Mouse (Mus musculus) heart, adult 2 months (tissue): Measurements from ENCODE around the gene Ptprm. TPM values are rescaled to one million over a fixed set of nuclear protein-coding genes. Genes with fewer than 3 reads are reported as not detected.

Experiments used
- DNase-seq, 2 experiments: peaks; one replicate each; pipeline ENCODE4 v3.0.0; 2021
- H3K27ac ChIP-seq: fragments of 200-600 bp; 2 replicates; pipeline ENCODE4 v1.8.1; 2022
- H3K27me3 ChIP-seq: fragments of 200-500 bp; 2 replicates; pipeline ENCODE4 v1.6.1; 2012; ENCODE audit warnings: mild to moderate bottlenecking, low read length, inconsistent platforms, mixed read lengths; ENCODE audit not compliant: control insufficient read depth, insufficient read depth
- H3K36me3 ChIP-seq: fragments of 200-500 bp; 2 replicates; pipeline ENCODE4 v1.6.1; 2012; ENCODE audit warnings: low read length, inconsistent platforms; ENCODE audit not compliant: control insufficient read depth, insufficient read depth
- H3K4me1 ChIP-seq: fragments of 200-500 bp; 2 replicates; pipeline ENCODE4 v1.6.1; 2011; ENCODE audit warnings: low read length; ENCODE audit not compliant: control insufficient read depth, insufficient read depth
- H3K4me3 ChIP-seq: fragments of 200-600 bp; 2 replicates; pipeline ENCODE4 v1.8.1; 2022
- H3K79me2 ChIP-seq: fragments of 200-500 bp; replicated peaks from 2 replicates; pipeline ENCODE4 v1.6.1; 2012; ENCODE audit warnings: mild to moderate bottlenecking, inconsistent platforms, low read length, moderate library complexity, mixed read lengths; ENCODE audit not compliant: control insufficient read depth, insufficient read depth
- H3K9ac ChIP-seq: fragments of 200-500 bp; 2 replicates; pipeline ENCODE4 v1.6.1; 2012; ENCODE audit warnings: low read depth, mild to moderate bottlenecking, control low read depth, inconsistent platforms, low read length, mixed read lengths
- CTCF ChIP-seq: fragments of 200-600 bp; IDR thresholded peaks from 2 replicates; pipeline ENCODE4 v1.8.1; 2022; ENCODE audit warnings: antibody characterized with exemption, mild to moderate bottlenecking, moderate library complexity
- EP300 ChIP-seq: fragments of 200-500 bp; IDR thresholded peaks from 2 replicates; pipeline ENCODE4 v1.6.1; 2011; ENCODE audit warnings: low read depth, low read length, control low read depth; ENCODE audit not compliant: insufficient read depth
- POLR2A ChIP-seq: fragments of 200-500 bp; IDR thresholded peaks from 2 replicates; pipeline ENCODE4 v1.6.1; 2011; ENCODE audit warnings: mild to moderate bottlenecking, low read depth, low read length, control low read depth; ENCODE audit not compliant: insufficient read depth
- WGBS: fragments of 180-500 bp; shearing (Covaris S2); methylation state at CpG from one replicate; pipeline ENCODE4 v1.1.7; 2018; 5-methylcytosine and 5-hydroxymethylcytosine counted together
- intact Hi-C: fragments of 180-260 bp; cut with DNase I; formaldehyde crosslinking; loops from one replicate; pipeline ENCODE4 v1.15.1; 2025
- polyA plus RNA-seq: library from polyadenylated mRNA; depleted of rRNA; stranded (reverse); fragments of >200 nt; gene quantifications from 2 replicates; pipeline ENCODE4 v1.2.3, GENCODE M21; 2012
- total RNA-seq, 2 experiments: library from RNA; stranded (reverse); gene quantifications; 2 replicates each; pipeline ENCODE4 v1.2.3; 2021

Gene Ptprm
- total and polyA plus RNA-seq, 3 experiments, result 34.6 to 88.5 (median 78.9) TPM

DNA sequence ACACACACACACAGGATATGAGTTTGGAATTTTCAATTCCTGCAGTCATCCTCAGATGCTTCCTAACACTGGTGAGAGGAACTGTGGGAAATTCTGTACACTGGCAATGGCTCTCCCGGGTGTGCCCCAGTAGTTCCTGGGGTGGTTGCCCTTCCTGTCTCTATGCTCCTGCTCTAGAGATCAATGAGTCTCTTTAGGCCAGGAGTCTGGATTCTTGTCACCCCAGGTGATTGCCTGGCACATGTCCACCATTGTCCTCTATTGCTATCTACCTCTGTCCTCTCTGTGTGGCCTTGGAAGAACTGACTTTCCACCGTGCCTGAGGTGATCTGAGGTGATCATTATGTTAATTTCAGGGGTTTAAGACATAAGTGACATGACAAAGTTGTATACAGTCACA, 10.8 kb downstream of the Ptprm start:
- no peak overlapping the region for H3K4me3 ChIP-seq
- WGBS, result 43% methylated on average over 2 of the region's 2 CpGs
- H3K79me2 ChIP-seq, result peaks cover 5% of the 10 kb centered on the region
- H3K27me3 ChIP-seq, result no peaks in the 10 kb centered on the region
- DNase-seq, result peak; percentile 22 to 40
- intact Hi-C loops, result no loop called here
- peak overlapping the region; percentile 26 for H3K27ac ChIP-seq
- TF ChIP-seq POLR2A (no peak), CTCF (no peak), EP300 (no peak)
- peaks cover 38% of the 10 kb centered on the region for H3K4me1 ChIP-seq
- H3K9ac ChIP-seq, result no peak overlapping the region
- peaks cover 21% of the 10 kb centered on the region for H3K36me3 ChIP-seq

DNA sequence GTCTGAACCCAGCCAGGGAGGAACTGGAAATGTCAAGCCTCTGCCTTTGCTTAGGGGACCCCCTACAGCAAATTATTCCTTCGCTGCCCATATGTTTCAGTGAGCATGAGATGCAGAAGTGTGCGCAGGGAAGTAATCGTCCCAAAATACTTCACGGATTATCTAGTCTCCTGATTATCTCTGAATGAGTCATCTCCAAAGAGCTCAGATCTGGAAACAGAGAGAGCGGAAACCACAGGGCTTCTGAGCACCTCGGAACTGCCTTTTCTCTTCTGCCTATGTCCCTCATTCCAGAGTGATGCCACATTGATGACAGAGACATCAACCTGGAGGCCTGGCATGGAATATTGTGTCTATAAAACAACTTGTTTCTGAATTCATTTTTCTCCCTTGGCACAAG, 11.3 kb downstream of the Ptprm start:
- TF ChIP-seq CTCF (no peak), POLR2A (no peak), EP300 (no peak)
- WGBS, result 42% methylated on average over 6 of the region's 6 CpGs
- intact Hi-C loops, result no loop called here

DNA sequence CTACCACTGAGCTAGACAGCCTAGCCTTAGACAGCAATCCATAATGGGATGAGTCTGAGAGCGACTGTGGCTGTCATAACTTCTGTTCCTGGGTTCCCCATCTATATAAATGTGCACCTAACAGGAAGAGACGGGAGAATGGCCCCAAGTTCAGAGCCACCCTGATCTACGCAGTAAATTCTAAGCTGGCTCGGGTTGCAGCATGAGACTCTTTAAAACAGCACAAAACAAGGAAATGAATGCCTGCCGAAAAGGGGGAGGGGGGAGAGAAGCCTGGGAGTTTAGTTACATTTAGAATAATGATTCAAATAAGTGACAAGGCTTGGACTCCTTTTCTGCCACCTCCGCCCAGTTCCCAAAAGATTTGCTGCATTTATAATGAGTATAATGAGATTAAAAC, 13.9 kb downstream of the Ptprm start:
- Histone ChIP-seq H3K79me2 (peaks cover 8% of the 10 kb centered on the region), H3K4me1 (peaks cover 26% of the 10 kb centered on the region), H3K9ac (no peak overlapping the region), H3K36me3 (peaks cover 12% of the 10 kb centered on the region), H3K4me3 (no peak overlapping the region), H3K27me3 (no peaks in the 10 kb centered on the region), H3K27ac (no peak overlapping the region)
- WGBS, result 67% methylated on average over 6 of the region's 6 CpGs
- intact Hi-C loops, result no loop called here
- TF ChIP-seq POLR2A (no peak), CTCF (no peak), EP300 (no peak)
- no peak for DNase-seq

More for the DNA sequence above, 11.3 kb downstream of the Ptprm start:
- H3K9ac ChIP-seq, result no peak overlapping the region
- H3K27ac ChIP-seq, result peak overlapping the region; percentile 31; the same call in 1 of the 2 replicates
- DNase-seq, result peak in 1 of 2 experiments; percentile 8
- H3K79me2 ChIP-seq, result peaks cover 6% of the 10 kb centered on the region
- H3K27me3 ChIP-seq, result no peaks in the 10 kb centered on the region
- H3K4me1 ChIP-seq, result peaks cover 37% of the 10 kb centered on the region
- H3K36me3 ChIP-seq, result peaks cover 17% of the 10 kb centered on the region
- H3K4me3 ChIP-seq, result no peak overlapping the region

DNA sequence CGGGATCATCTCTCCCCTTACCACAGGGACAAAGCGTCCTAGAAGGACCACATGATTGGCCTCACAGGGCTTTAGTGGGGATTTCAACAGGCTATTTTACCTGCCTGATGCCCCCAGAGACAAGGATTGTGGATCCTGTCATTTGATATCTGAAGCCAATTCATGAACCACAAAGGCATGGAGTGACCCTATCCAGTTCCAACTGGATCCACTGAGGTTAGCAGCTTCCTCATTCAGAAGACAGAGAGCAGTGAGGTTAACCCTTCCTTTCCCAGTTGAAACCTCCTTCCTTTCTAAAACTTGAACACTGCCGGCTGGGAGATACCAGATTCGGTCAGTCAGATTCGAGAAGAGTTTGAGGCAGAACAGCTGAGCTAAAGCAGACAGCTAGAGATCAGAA, 14.7 kb downstream of the Ptprm start:
- Histone ChIP-seq H3K4me1 (peaks cover 23% of the 10 kb centered on the region), H3K27ac (no peak overlapping the region), H3K79me2 (peaks cover 10% of the 10 kb centered on the region), H3K36me3 (peaks cover 10% of the 10 kb centered on the region), H3K4me3 (no peak overlapping the region), H3K9ac (no peak overlapping the region), H3K27me3 (no peaks in the 10 kb centered on the region)
- TF ChIP-seq CTCF (no peak), POLR2A (no peak), EP300 (no peak)
- intact Hi-C loops, result no loop called here
- DNase-seq, result no peak
- 86% methylated on average over 5 of the region's 5 CpGs for WGBS

DNA sequence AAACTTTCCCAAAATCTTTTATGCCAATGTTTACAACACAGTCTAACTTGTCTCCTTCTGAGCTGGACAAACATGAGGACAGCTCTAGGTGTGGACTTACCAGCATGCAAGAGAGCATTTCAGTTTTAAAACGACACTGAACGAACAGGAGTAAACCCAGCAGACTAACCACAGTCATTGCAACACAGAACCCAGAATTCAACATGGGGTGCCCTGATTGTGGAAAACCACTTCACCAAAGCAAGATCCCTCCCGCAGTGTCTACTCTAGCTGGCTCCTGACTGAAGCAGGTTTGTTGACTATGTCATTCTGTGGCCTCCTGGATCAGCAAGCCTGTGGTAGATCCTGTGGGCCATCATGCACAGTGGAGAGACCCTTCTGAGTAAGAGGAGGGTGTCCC, 19.9 kb downstream of the Ptprm start:
- no peaks in the 10 kb centered on the region for H3K27me3 ChIP-seq
- H3K9ac ChIP-seq, result no peak overlapping the region
- WGBS, result 68% methylated on average over 3 of the region's 3 CpGs
- intact Hi-C loops, result no loop called here
- no peak overlapping the region for H3K27ac ChIP-seq
- H3K79me2 ChIP-seq, result peaks cover 19% of the 10 kb centered on the region
- no peak for DNase-seq
- no peak for TF ChIP-seq EP300
- TF ChIP-seq POLR2A, result no peak
- no peak for TF ChIP-seq CTCF
- peaks cover 2% of the 10 kb centered on the region for H3K36me3 ChIP-seq
- H3K4me3 ChIP-seq, result no peak overlapping the region
- peaks cover 14% of the 10 kb centered on the region for H3K4me1 ChIP-seq

- intact Hi-C loops, result no loop called here
- Histone ChIP-seq H3K27me3 (no peaks in the 10 kb centered on the region), H3K79me2 (peaks cover 20% of the 10 kb centered on the region), H3K27ac (no peak overlapping the region), H3K9ac (no peak overlapping the region), H3K4me1 (peaks cover 23% of the 10 kb centered on the region), H3K4me3 (no peak overlapping the region), H3K36me3 (peaks cover 2% of the 10 kb centered on the region)
- WGBS, result 31% methylated on average over 4 of the region's 4 CpGs
- TF ChIP-seq CTCF, result no peak
- TF ChIP-seq POLR2A, result no peak
- TF ChIP-seq EP300, result no peak
- DNase-seq, result no peak
Observed at GRCm38 (mm10) chr17:67329435-67329834, 24.8 kb downstream of the Ptprm start.

DNA sequence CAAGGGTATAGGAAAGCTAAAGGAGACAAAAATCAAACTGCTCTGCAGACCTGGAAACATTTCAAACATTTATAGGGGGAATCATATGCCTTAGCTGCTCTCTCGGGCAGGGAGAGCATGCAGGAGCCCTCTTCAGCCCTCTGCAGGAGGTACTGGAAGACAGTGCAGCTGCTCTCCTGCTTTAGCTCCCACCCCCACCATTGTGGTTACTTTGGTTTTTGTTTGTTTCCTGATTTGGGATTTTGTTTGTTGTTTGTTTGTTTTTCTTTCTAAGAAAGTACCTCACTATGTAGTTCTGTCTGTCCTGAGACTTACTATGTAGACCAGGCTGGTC, 29.8 kb downstream of the Ptprm start:
- intact Hi-C loops, result no loop called here
- DNase-seq, result no peak
- TF ChIP-seq EP300 (no peak), CTCF (no peak), POLR2A (no peak)
- H3K4me3 ChIP-seq, result no peak overlapping the region
- no peaks in the 10 kb centered on the region for H3K27me3 ChIP-seq
- no peak overlapping the region for H3K27ac ChIP-seq
- 44% methylated on average over 1 of the region's 1 CpGs for WGBS
- H3K36me3 ChIP-seq, result peaks cover 4% of the 10 kb centered on the region
- peaks cover 11% of the 10 kb centered on the region for H3K79me2 ChIP-seq
- peaks cover 17% of the 10 kb centered on the region for H3K4me1 ChIP-seq
- no peak overlapping the region for H3K9ac ChIP-seq
